Mouse (Mus musculus) adrenal gland, postnatal 36 days (tissue): ENCODE data around the gene Smpd3. TPM values are rescaled to one million over a fixed set of nuclear protein-coding genes. Genes with fewer than 3 reads are reported as not detected.
A peak's percentile ranks its signal among the peaks of the same experiment; 100 is the strongest.

Experiments
- DNase-seq, 2 experiments: peaks; one replicate each; pipeline ENCODE4 v3.0.0; 2021; ENCODE audit warnings: mixed read lengths in 1 of 2
- long read RNA-seq, 2 experiments: library from polyadenylated mRNA; stranded (forward); transcript quantifications; one replicate each; pipeline ENCODE4 v2.0.0; 2021; ENCODE audit warnings: borderline sequencing depth in 2 of 2
- total RNA-seq, 2 experiments: library from RNA; stranded (reverse); gene quantifications; 2 replicates each; pipeline ENCODE4 v1.2.3; 2021

Gene Smpd3
- 10 to 100 TPM in 1 of 2 experiments, 1 to 10 TPM in 1; 9.2 to 11.8 TPM for total RNA-seq
- long read RNA-seq, experiment 1, full-length matches to known transcripts, result 7 of 14 reads
- long read RNA-seq, experiment 1, partial matches to known transcripts, result 5 of 14 reads
- long read RNA-seq, experiment 1, other reads (novel, unspliced or antisense), result 2 of 14 reads
- long read RNA-seq, experiment 2, full-length matches to known transcripts, result 1 of 3 reads
- long read RNA-seq, experiment 2, partial matches to known transcripts, result 0 of 3 reads
- long read RNA-seq, experiment 2, other reads (novel, unspliced or antisense), result 2 of 3 reads

DNA sequence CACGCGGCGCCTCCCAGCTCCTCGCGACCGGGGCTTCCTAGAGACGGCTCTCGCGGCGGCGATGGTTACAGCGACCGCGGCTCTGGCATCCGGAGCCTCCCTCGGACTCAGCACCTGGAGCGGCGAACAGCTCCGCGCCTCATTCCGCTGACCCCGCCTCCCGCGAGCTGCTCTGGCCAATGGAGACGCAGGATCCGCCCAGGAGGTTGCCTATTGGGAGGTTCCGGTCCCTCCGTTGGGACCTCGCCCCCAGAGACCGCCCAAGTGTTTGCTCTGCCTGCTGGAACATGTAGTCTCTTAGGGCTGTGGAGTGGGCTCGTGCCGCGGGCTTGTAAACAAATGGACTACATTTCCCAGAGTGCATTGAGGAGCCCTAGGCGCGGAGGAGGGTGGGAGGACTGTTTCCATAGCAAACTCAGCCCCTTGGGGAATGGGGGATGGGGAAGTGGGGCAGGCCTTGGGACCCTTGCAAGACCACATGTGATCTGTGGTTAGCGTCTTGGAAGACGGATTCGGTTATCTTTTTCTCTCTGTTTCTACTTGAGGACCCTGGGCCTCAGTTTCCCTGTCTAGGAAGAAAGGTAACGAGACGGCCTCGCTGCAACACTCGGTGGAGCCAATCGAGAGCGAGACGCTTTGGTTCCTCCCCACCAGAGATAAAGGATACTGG, at the start of gene Smpd3:
Gene Smpd3 (minus strand): TSS at position 137 of the 670 bp plus-strand sequence.
- DNase-seq, result peak; percentile 99

DNA sequence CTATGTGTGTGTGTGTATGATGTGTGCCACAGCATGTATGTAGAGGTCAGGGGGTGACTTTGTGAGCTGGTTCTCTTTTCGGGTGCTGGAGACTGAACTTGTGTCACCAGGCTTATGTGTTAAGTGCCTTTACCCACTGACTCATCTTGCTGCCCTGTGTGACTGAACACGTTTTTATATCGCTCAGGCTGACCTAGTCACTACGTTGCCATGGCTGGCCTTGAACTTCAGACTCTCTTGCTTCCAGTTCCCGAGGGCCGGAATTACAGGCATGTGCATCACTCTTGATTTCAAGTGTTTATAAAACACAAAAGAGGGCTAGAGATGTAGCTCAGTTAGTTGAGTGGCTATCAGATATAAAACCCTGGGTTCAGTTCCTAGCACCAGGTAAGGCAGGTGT, 43.2 kb upstream of the Smpd3 start:
- DNase-seq, result peak; percentile 44 to 67

DNA sequence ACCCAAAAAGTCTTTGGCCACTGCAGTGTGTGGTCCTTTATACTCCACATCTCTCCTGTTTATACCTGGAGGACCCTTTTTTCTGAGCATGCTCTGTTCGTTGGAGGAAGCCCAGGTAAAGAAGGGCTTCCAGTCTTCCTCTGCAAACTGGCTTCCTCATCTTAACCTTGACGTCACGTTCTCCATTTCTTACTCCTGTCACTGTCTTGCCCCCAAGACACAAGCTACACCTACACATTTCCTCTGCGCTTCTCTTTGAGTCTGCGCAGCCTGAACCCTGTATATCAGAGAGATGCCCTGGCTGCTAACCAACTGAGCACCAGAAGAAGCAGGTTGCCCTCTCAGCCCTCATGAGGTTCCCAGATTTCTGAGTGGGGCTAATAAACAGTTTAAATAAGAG, 41.6 kb upstream of the Smpd3 start:
- DNase-seq, result no peak

DNA sequence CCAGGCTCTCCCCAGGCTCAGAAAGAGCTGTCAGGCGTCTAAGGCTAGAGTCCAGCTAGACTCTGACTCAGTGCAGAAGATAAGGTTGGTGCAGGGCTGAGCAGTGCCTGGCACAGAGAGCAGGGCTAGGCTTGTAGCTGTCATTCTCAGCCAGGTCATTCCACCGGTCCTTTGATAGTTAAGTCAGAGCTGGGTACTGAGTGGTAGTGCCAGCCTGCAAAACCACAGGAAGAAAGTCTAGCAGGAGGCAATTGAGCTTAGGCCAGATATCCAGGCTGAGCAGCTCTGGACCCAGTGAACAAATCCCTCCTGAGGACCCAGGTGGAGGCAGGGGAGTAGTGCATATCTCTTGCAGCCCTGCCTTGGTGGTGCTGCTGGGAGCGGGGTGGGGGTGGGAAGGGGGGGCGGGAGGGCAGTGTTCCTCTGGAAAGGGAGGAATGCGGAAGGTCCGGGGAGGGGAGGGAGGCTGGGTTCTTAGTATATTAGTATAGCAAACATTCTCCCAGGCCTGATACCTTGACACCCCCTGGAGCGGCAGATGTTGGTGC, 40.8 kb upstream of the Smpd3 start:
- DNase-seq, result peak; percentile 61 to 62

DNA sequence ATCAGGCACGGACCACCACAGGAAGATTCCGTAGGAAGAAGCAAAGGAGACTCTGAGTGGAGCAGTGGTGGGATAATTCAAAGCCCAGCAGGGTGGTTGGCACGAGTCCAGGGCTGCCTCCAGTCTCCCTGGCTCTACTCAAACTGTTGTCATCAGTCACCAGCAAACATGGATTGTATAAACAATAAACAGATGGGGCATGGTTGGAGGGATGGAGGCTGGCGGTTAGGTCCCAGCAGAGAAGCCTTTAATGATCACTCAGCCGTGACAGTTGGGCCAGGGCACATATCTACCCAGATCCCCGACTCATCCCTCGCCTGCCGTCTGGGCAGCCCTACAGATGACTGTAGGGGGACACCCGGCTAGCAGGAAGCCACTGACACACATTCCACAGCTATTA, 39.1 kb upstream of the Smpd3 start:
- no peak for DNase-seq

DNA sequence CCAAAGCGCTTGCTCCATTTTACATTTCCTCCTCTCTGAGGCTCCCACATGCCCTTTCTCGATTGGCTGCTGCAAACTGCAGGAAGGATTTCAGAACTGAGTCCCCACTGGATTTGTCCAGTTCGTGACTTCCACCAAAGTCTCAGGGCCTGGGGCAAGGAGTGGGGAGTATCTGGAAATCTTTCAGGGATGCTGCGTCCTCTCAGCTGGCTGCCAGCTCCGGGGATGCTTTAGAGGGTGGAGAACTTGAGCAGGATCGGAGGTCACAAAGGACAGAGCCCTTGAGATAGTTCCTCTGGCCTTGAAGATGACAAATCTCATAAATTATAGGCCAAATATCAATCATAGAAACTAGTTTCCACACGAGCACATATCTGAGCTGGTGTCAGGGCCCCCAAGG, 38.2 kb upstream of the Smpd3 start:
- peak in 1 of 2 experiments; percentile 8 for DNase-seq

DNA sequence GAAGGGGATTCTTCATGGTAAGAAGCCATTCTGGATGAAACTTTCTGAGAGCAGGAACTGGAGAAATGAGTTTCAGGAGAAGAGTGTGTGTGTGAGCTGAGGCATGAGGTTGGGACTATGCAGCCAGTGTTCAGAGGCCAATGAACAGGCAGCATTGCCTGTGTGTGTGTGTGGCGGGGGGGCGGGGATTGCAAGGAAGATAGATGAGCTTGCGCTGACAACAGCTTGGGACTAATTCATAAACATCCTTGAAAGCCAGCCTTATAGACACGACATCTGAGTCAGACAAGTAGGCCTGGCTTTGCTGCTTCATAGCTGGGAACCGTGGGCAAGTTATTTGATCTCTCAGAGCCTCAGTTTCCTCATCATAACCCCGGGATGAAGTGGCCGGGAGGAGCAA, 31.3 kb upstream of the Smpd3 start:
- DNase-seq, result no peak

DNA sequence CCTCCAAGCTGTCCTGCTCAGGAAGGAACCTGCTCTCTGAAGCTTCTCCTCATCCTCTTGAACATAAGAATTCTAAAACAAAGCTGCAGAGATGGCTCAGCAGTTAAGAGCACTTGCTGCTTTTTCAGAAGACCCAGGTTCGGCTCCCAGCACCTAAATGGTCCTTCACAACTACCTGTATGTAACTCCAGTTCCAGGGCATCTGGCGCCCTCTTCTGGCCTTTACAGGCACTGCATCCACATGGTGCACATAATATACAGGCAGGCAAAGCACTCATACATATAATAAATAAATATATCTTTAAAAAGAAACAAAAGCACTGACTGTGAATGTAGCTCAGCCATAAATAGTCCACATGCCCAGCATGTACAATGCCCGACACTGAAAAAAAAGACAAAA, 30.7 kb upstream of the Smpd3 start:
- no peak for DNase-seq

DNA sequence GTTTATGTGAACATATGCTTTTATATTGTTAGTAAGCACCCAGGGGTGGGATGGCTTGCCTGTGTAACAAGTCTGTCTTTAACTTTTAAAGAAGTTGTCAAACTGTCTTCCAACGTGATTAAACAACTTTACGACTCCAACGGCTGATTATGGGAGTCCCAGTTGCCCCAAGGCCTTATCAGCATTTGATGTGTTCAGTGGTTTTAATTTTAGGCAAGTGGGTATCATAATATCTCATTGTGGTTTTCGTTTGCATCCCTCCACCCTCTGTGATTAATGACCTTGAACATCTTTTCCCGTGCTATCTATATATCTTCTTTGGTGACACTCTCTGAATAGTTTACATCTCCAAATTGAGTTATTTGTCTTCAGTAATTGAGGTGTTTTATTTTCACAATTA, 27.0 kb upstream of the Smpd3 start:
- DNase-seq, result no peak

DNA sequence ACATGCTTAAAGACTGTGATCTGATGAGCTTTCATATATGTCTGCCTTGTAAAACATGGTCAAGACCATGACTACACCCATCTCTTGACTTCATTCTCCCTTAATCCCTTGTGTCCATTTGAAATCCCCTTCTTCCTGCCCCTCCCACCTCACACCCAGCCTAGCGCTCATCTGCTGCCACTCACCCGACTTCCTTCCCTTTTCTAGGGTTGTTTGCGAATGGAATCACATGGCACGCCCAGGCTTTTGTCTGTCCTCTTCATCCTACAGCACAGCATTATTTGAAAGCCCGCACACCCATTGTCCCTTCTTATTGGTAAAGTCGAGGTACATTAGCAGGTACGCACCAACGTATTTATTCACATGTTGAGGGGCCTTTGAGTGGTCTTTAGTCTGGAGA, 26.5 kb upstream of the Smpd3 start:
- no peak for DNase-seq

DNA sequence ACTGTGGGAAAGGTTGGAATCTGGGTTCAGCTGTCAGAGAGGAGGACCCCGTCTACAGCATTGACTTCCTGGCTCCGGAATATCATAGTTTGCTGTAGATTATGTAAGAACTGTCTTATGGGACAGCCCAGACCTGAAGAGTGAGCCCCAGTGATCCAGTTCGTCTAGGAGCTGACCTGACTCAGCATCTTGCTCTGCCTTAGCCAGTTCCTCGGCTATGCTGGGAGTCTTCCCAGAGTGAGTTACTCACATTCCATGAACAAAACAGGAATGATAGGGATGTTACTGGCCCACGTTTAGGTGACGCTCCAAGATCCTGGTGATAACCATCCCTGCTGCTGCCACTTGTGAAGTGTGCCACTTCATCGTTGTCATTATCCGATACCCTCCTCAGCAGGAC, 25.5 kb upstream of the Smpd3 start:
- DNase-seq, result no peak

DNA sequence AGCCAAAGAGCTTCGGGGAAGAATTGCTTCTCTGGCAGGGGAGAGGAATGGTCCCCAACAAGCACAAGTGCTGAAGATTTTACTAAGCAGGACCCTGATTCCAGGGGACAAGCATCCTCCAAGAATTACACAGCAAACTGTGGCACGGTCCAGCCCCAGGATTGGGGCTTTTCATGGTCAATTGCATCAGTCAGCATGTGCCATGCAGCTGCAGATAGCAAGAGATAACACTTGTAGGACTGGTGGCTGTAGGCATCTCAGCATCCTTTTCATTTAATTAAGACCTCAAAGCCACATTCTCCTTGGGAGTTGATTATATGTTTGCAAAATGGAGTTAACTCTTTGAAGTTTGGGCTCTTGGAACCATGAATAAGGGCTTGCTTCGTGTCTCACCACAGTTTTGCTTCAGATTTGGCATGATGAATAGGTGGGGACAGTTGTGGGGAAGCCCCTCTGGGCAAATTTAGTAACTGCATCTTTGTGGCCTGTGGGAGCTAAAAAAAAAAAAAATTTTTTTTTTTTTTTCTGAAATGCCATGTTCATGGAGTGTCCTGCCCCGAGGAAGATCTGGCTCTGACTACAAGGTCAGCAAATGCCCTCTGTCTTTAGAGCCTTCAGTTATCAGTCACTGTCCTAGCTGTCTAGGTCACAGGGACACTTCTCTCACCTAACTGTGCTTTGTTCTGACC, 22.0 kb upstream of the Smpd3 start:
- no peak for DNase-seq

DNA sequence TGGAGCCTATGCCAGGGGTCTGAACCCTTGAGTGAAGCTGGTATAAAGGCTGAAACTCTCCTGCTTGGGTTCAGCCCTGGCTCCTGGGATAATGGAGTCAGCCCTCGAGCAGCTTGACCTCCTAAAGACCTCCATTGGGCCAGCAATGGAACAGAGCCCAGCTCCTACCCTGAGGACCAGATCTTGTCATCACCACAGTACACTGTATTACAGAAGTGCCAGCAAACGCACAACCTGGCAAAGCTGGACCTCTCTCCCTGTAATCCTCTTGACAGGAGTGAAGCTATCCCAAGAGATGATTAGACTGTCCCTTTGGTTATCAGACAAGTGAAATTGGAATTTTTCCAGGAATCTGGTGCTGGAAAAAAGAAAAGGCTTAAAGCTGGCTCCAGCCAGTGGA, 13.3 kb upstream of the Smpd3 start:
- no peak for DNase-seq

DNA sequence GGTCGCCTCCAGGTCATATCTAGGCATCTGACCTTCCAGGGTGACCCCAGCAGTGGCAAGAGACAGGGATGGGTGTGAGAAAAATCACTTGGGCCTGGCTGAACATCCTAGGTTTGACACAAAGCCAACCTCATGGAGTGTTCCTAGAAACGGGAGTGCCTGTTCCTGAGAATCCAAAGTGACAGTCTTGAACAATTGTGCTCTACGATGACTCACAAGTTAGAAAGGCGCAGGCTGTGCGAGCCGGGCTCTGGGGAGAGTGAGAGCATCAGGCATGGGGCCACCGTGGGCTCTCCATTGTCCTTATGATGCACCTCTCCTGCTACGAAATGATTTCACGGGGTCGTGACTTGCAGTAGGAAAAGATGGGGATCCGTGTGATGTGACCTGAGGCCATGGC, 11.6 kb upstream of the Smpd3 start:
- DNase-seq, result peak in 1 of 2 experiments; percentile 13

DNA sequence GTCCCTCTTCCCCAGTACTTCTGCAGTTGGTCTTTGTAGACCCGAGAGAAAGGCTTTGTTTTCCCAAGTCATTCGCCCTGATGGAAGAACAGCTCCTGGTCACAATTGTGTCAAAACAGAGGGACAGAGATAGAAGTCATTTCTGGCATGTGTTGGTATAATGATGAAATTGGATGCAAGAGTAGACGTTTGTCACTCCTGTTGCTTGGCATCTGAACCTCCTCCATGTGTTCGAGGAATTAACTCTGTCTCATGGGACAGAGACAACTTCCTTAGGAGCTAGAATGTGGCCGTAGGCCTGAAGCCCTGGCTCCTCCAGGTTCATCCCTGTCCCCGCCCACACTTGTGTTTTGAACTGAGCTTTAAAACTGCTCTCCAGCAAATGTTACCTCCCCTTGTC, 8.3 kb upstream of the Smpd3 start:
- no peak for DNase-seq

DNA sequence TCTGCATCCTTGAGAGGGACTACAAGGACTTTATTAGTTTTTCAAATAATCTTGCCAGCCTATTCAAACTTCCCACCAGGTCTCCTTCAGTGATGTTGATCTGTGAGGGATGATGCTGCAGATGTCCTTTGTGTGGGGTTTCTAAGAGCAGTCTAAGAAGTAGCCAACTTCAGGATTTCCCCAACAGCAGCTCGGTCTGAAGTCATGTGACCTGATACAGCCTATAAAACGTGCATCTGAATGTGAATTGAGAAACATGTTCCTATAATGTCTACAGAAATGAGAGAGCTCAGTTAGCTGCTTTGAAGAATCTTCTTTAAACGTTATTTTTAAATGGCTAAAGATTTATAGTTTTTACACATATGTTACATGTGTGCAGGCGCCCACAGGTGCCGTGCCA, 5.7 kb upstream of the Smpd3 start:
- no peak for DNase-seq

DNA sequence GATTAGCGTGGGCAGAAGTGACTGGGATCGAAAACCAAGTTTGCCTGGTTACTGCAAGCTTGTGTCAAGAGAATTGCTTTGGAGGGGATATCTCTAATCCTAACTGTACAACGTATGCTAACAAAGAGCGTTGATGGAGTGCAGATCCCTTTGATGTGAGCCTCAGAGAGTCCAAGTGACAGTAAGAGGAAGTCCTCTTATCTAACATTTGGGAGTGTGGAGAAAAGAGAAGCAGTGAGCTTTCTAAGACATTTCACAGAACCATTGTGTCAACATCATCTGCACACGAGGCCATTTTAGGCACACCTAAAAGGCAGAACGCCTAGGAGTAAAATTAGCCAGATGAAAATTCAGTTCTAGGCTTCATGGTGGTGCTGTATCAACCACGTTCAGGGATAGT, 5.0 kb upstream of the Smpd3 start:
- no peak for DNase-seq

DNA sequence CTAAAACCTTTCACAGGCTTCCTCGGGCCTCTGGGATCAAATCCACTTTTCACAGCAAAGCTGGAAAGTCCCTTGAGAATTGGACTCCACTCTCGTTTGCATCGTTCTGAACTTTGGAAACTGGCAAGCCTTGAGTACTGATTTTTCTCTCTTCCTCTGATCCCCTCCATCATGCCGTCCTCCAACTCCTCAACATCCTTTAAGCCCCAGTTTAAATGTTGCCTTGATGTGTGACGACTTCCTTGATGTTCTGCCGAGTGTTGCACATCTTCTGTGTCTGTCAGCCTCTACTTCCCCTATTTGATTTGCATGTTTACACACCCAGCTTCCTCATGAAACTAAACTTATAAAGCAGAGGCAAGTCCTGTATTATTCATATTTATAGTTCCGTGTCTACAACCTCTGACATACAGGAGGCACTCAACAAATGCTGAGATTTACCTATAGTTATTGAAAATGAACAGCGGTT, 987 bp upstream of the Smpd3 start:
- no peak for DNase-seq

DNA sequence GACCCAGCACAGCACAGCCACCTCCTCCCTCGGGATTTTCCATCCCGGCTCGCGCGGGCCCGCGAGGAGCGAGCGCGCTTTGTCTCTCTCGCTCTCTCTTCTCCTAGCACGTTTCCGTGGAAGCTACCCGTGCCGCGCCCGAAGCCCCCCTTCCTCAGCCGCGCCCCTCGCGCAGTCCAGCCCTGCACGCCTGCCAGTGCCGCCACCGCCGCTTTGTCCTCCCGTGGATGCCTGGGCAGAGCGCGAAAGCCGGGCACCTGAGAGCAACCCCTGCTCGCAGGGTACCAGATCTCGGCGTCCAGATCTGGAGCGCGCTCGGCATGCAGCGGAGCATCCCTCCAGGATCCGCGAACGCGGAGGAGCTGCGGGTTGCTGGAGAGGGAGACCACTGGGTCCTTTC, 1.2 kb downstream of the Smpd3 start:
- no peak for DNase-seq

DNA sequence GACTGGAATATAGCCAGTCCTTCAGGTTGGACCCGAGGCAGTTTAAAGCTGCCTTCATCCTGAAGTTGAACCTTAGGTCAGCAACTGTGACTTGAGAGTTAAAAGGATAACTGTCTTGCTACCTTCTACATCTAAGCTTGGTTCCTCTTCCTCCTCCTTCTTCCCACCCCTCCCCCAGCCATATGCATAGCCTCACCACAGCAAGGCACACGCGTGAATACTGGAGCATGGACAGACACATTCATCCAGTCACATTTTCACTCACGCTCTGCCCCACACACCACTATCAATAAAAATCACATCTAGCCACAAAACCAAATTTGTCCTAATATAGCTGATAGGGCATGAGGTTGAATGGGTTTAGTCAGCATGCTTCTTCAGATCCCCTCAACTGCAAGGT, 1.8 kb downstream of the Smpd3 start:
- no peak for DNase-seq

DNA sequence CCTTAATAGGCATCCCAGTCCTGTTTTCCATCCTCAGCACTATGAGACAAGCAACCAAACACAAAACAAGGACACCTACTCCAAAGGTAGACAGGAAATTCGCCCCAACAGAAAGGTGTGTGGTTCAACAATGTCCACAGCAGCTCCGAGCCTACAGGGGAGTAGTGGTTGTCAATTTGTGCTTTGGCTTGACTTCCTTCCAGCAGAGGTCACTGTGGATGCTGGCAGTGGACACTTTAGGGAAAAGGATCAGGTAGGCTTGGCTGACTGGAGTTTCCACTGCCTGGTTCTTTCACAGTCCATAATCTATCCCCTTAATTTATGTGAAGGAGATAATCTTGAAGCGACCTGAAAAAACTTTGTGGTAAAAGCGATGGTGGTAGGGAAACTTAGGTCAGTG, 2.6 kb downstream of the Smpd3 start:
- DNase-seq, result peak; percentile 10 to 29

DNA sequence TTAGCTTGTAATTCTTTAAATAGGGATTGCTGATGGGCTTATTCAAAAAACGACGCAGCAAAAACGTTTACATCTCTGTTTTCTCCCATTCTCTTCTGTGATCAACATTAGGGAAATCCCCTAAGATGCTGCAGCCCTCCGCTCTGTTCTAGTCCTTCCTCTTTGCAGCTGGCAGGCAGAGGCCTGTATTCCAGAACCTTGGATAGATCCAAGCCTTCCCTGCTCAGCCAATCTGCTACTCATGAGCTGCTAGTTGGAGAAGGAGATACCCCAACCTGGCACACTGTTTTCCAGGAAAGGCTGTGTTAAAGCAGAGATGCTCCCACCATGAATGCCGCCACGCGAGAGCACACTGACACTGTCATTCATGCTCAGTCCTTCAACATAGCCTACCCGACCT, 4.4 kb downstream of the Smpd3 start:
- DNase-seq, result no peak

DNA sequence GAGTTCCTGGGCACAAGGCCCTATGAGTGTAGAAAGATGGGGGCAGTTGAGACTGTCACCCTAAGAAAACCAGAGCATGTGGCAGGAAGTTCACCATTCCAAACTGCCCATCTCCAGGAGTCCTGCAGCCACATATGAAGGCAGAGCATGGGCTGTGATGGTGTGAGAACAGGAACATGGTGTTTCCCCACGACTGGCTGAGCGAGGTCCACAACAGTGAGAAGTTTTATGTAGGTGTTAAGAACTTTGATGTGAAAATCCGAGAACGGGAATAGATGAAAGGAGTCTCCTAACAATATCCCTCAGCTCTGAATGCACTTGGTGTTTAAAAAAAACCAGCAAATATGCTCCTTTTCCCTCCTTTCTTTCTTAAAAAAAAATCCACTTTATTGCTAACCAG, 5.3 kb downstream of the Smpd3 start:
- no peak for DNase-seq
